Mouse (Mus musculus): Measurements from ENCODE around the gene Efnb1.

Efnb1 gene

GRCm38 (mm10) chrX:99153266-99153646 lies 17.3 kb downstream of the Efnb1 start:
- DNase-seq (ENCODE audit: low read depth, low spot score), result no peak

DNA sequence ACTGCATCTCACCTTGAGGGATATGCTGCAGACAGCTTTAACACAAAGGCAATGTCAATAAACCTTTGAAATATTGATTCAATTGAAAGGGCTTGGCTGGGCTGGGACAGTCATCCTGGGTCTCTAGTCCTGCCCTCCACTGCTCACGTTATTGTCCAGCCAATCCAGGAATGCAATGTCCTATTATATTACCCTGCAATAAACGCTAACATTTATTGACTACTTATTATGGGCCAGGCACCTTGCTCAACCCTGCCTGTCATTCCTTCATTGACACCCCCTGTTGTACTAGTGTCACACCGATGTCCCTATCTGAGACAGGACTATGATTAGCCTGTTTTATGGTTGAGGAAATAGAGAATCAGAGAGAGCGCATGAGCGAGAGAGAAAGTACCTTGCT lies 18.4 kb downstream of the Efnb1 start:
- no peak for DNase-seq (ENCODE audit: low read depth, low spot score)

- no peak for DNase-seq (ENCODE audit: low read depth, low spot score)
These were observed 23.1 kb downstream of the Efnb1 start for GRCm38 (mm10) chrX:99159020-99159419.

DNA sequence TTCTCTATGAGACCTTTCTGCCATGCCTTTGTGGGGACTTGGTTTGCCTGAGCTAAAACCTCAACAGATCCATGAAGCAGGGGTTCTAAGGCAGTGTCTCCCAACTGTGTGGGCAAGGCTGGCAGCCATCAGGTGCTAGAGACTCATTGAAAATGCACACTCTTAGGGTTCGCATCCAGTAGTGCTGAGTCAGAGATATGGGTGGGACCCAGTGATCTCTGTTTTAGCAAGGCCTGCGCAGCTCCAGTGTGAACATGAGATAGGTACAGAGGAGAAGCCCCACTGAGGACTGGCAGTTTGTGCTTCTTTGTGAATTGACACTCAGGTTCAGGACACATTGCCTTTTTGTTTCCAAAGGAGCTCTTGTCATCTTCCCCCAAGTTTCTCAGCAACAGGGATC lies 28.2 kb downstream of the Efnb1 start:
- no peak for DNase-seq (ENCODE audit: low read depth, low spot score)

- no peak for DNase-seq (ENCODE audit: low read depth, low spot score)
These were observed 29.0 kb downstream of the Efnb1 start for GRCm38 (mm10) chrX:99164855-99165368.

DNA sequence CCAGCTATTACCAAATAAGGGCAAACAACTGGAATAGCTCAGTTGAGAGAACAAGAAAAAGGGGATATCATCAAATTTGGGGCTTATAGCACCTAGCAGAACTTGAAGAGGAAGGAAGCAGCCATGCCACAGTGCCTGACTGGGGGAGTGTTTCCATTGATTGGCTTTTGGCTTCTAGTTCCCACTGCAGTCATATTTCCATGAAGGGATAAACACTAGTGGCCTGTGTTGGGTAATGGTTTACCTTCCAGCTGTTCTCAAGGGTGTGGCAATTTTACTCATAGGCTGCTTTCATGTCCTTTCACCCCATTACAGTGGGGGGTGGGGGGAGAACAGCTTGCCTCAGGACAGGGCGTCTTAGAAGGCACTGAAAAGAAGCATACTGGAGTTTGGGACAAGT lies 31.1 kb downstream of the Efnb1 start:
- DNase-seq (ENCODE audit: low read depth, low spot score), result no peak

- no peak for DNase-seq (ENCODE audit: low read depth, low spot score)
These were observed 31.6 kb downstream of the Efnb1 start for GRCm38 (mm10) chrX:99167550-99167949.

- DNase-seq (ENCODE audit: low read depth, low spot score), result no peak
These were observed 36.4 kb downstream of the Efnb1 start for GRCm38 (mm10) chrX:99172301-99172700.

DNA sequence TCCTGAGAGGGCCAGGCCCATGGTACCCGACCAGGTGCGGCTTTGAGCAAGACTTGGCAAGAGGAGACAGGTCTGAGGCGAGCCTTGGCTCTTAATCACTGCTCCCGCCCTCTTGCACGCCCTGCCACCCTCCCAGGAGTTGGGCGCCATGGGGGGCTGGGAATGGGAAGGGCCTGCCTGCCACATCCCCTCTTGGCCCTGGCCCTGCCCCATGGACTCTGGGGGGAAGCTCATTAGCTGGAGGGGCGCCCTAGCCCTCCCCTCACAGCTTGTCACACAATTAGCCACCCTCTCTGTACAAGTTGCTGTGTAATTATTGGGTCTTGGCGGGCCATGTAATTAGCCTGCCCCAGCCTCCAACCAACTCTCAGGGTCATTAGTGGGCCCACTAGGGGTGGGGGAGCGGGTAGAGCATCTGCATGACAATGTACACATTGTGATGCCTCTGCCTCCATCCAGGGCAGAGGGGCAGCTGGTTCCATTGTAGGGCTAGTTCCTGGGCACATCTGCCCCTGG lies 49.2 kb downstream of the Efnb1 start:
- DNase-seq (ENCODE audit: low read depth, low spot score), result no peak

GRCm38 (mm10) chrX:99186497-99187435 lies 50.8 kb downstream of the Efnb1 start:
- no peak for DNase-seq (ENCODE audit: low read depth, low spot score)

- no peak for DNase-seq (ENCODE audit: low read depth, low spot score)
These were observed 55.6 kb downstream of the Efnb1 start for GRCm38 (mm10) chrX:99191441-99192087.

DNA sequence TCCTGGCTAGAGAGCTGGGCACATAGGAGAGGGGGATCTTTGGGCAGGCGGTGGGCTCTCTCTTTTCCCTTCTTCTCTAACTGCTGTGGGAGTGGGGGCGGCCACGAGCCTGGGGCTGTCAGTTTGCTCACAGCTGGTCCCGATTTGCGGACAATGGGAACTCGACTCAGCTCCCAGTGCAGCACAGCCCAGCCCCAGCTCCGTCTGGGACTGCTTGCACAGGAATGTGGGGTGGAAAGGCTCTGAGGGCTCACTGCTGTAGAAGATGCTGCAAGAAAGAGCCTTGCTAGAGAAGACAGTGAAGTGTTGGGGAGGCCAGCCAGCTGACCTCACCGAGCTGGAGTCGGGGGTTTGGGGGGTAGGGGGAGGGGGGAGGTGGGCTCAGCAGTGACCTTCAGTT lies 61.0 kb downstream of the Efnb1 start:
- DNase-seq (ENCODE audit: low read depth, low spot score), result no peak

DNA sequence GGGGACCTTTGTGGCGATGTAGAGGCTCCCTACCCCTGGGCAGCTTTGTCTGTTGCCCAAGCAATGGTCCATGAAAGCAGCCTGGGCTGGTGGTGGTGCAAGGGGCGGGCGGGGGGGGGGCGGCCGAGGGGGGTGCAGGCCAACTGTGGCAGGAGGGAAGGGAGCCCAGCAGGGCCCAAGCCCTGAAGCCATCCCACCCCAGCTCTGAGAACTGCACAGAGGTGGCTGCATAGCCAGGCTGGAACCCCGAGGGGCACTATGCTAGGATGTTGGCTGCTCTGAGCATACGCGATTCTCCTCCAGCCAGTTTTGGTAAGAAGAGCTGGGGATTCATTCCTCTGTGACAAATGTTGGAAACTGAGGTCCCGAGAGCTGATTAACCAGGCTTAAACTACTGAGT lies 62.6 kb downstream of the Efnb1 start:
- no peak for DNase-seq (ENCODE audit: low read depth, low spot score)

Data from skeletal muscle tissue, adult 2 months (tissue).